Mouse (Mus musculus) skeletal muscle tissue, postnatal 0 days (tissue): Measurements from ENCODE around the gene Atad1. TPM values are rescaled to one million over a fixed set of nuclear protein-coding genes. Genes with fewer than 3 reads are reported as not detected.

Experiments used
- polyA plus RNA-seq: library from polyadenylated mRNA; unstranded; fragments of >200 nt; fragmentation: Nextera tagmentation; extraction: Ambion mirVana; gene quantifications from 2 replicates; pipeline ENCODE4 v1.2.1, GENCODE M21; 2015

Gene Atad1
- polyA plus RNA-seq, result 33.6 and 35.5 TPM in 2 replicates

DNA sequence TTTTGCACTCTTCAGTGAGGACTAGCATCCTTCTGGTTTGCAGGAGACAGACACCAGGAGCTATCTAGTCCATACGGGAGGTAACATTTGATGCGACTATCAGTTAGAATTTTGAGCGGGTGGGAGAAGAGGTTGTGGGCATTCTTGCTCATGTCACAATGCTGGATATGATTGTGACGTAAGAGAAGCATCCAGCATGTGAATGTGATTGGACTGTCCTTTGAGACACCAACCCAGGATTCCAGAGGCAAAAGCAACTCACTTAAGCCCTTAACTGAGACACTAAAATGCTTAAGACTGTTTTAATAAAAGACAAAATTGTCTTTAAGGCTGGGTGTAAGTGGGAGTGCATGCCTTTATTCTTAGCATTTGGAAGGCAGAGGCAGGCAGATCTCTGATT lies at the start of gene Atad1:
TSS of gene Atad1 (minus strand) at position 101 of the 400 bp plus-strand sequence.

GRCm38 (mm10) chr19:32756900-32757725 lies 17.5 kb upstream of the Atad1 start, which contains the start of gene Pten:
Gene Pten (plus strand): TSS chr19:32757497.

Other genes with a start within 250 kb of the Atad1 start
- gene Papss2, start 144.0 kb downstream of the Atad1 start, polyA plus RNA-seq, result 4.6 and 6.3 TPM in 2 replicates
- 4.6 and 6.1 TPM in 2 replicates for gene Pten, start 17.7 kb upstream of the Atad1 start, polyA plus RNA-seq